Mouse (Mus musculus) G1E (cell line): Measurements from ENCODE around the gene Prcc.
"Not testable (repeated sequence)": the region's sequence is repeated elsewhere in the genome, so short reads cannot be mapped to it uniquely, and the experiment has no call there.

Experiments
- CTCF ChIP-seq: IDR thresholded peaks from 2 replicates; pipeline ENCODE4 v1.5.1; 2012; ENCODE audit warnings: low read depth, low read length, inconsistent platforms, mixed read lengths
- GATA1 ChIP-seq: IDR thresholded peaks from 2 replicates; pipeline ENCODE4 v1.6.1; 2012; ENCODE audit warnings: borderline replicate concordance, low read length, inconsistent platforms, mixed read lengths
- TAL1 ChIP-seq: conservative IDR thresholded peaks from 2 replicates; pipeline ENCODE4 v1.6.1; 2012; ENCODE audit warnings: low read depth, low read length, inconsistent platforms, mixed read lengths

DNA sequence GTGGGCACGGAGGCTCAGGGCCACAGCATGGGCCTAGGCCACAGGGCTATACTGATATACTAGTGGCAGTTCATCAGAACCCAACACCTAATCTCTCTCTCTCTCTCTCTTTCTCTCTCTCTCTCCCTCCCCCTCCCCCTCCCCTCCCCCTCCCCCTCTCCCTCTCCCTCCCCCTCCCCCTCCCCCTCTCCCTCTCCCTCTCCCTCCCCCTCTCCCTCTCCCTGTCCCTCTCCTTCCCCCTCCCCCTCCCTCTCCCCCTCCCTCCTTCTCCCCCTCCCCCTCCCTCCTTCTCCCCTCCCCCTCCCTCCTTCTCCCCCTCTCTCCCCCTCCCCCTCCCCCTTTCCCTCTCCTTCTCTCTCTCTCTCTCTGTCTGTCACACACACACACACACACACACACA is 61.2 kb downstream of the Prcc start, which contains the start of gene Pear1:
- not testable (repeated sequence) for TF ChIP-seq CTCF, TAL1, GATA1
